Mouse (Mus musculus) liver, adult 2 months (tissue): Measurements from ENCODE around the gene Pmm1.

ENCODE experiments used
- CTCF ChIP-seq: fragments of 200-500 bp; IDR thresholded peaks from 2 replicates; pipeline ENCODE4 v1.5.1; 2011; ENCODE audit warnings: low read depth, low read length, control low read depth
- POLR2A ChIP-seq: fragments of 200-500 bp; IDR thresholded peaks from 2 replicates; pipeline ENCODE4 v1.6.1; 2011; ENCODE audit warnings: low read length, control low read depth; ENCODE audit not compliant: insufficient read depth; ENCODE audit errors: extremely low read depth

DNA sequence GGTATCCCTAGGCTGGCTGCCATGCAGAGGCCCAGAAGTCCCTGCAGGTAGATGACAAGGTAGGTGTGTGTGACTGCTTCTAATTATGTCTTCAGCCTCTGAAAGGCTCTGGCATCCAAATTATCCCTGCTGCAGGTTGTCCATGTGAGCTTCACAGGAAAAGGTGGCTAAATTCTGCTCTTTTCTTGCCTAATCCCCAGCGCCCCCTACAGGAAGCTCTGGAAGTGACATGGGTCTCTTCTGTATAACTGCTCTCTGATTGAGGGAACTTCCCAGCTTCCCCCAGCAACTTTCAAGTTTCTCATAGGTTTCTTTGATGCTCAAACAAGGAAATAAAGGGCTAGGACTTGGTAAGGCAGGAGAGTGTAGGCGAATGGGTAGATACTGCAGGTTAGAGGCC, 55.8 kb downstream of the Pmm1 start:
- no peak for TF ChIP-seq POLR2A
- peak; percentile 27; the same call in 1 of the 2 replicates for TF ChIP-seq CTCF
